Mouse (Mus musculus) CD4-positive helper T cell, adult 2 months (primary cell): Measurements from ENCODE around the gene Gipr.

Experiments used
- DNase-seq: peaks from one replicate; pipeline ENCODE4 v3.0.0-alpha.2; 2012; ENCODE audit warnings: low read depth, missing footprints, low spot score

Gipr gene

GRCm38 (mm10) chr7:19165656-19166423 is at the start of gene Gipr:
Gipr (minus strand) TSS chr7:19166127.
- DNase-seq = no peak

GRCm38 (mm10) chr7:19214940-19215339 is 49.0 kb upstream of the Gipr start:
- no peak for DNase-seq

GRCm38 (mm10) chr7:19214369-19214768 is 48.4 kb upstream of the Gipr start:
- no peak for DNase-seq

- DNase-seq = no peak
Observed at GRCm38 (mm10) chr7:19213385-19213784, 47.5 kb upstream of the Gipr start.

- DNase-seq = peak; percentile 15
Observed at GRCm38 (mm10) chr7:19211996-19212755, 46.2 kb upstream of the Gipr start, which contains the start of gene Gpr4. Gpr4 (plus strand) TSS chr7:19212538.

- no peak for DNase-seq
Observed at GRCm38 (mm10) chr7:19211041-19211675, 45.2 kb upstream of the Gipr start.

- peak; percentile 33 for DNase-seq
Observed at GRCm38 (mm10) chr7:19210010-19210409, 44.1 kb upstream of the Gipr start.

- no peak for DNase-seq
Observed at GRCm38 (mm10) chr7:19209494-19209893, 43.6 kb upstream of the Gipr start.

GRCm38 (mm10) chr7:19208944-19209472 is 43.1 kb upstream of the Gipr start:
- no peak for DNase-seq

- DNase-seq = no peak
Observed at GRCm38 (mm10) chr7:19208201-19208910, 42.4 kb upstream of the Gipr start.

- no peak for DNase-seq
Observed at GRCm38 (mm10) chr7:19202065-19202850, 36.3 kb upstream of the Gipr start.

GRCm38 (mm10) chr7:19201660-19202059 is 35.7 kb upstream of the Gipr start:
- no peak for DNase-seq

- DNase-seq = peak; percentile 66
Observed at GRCm38 (mm10) chr7:19197985-19198384, 32.1 kb upstream of the Gipr start.

GRCm38 (mm10) chr7:19196676-19197075 is 30.7 kb upstream of the Gipr start:
- DNase-seq = peak; percentile 66

GRCm38 (mm10) chr7:19194676-19195075 is 28.7 kb upstream of the Gipr start:
- DNase-seq = no peak

GRCm38 (mm10) chr7:19184758-19185157 is 18.8 kb upstream of the Gipr start:
- DNase-seq = no peak

GRCm38 (mm10) chr7:19184250-19184649 is 18.3 kb upstream of the Gipr start:
- no peak for DNase-seq

GRCm38 (mm10) chr7:19180862-19181429 is 15.0 kb upstream of the Gipr start:
- DNase-seq = peak; percentile 71

- DNase-seq = peak; percentile 52
Observed at GRCm38 (mm10) chr7:19179936-19180335, 14.0 kb upstream of the Gipr start.

GRCm38 (mm10) chr7:19179173-19179572 is 13.2 kb upstream of the Gipr start:
- peak; percentile 86 for DNase-seq
